Comparison of ENCODE assay signal across 8 mouse cellular contexts in the genomic region with DNA sequence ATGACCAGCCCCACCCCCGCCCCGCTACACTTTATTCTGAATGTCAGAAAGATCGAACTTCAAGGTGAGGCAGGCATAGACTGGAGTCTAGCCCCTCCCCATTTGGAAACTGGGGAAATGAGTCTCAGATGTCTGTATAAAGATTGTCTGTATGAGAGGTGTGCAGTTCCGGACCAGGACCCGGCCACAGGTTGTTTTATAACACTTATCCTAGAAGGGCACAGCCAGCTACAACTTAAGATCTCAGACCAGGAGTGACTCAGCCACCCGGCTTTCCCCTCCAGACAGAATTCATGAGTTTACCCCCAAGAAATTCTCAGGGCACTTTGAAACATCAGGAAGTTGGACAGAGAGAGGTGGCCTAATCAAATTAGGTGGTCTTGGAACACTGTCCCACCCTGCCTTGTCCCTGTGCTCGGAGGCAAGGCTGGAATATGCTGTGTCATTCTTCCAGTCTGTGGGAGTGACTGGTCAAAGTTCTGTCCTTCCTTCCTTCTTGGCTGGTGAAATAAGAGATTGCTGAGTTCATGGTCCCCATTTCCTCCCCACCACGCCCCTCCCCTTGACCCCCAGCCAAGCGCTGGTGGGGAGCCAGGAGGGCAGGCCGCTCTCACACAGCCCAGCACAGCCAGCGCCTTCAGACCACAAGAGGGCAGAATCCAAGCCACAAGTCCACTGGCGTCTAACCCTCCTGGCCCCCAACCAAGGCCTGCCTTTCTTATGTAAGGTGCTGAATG. TPM values are rescaled to one million over a fixed set of nuclear protein-coding genes. Genes with fewer than 3 reads are reported as not detected.
DNase-seq lines count a peak whose midpoint lies in the region; ATAC-seq and TF ChIP-seq lines count a peak whose summit lies in the region.

No protein-coding gene starts in this region.

- H3K4me1 ChIP-seq in midbrain, embryonic 10.5 days = peaks cover 7% of the 10 kb centered on the region; the same call in 1 of the 2 replicates
- no peaks in the 10 kb centered on the region for H3K4me1 ChIP-seq in midbrain, embryonic 13.5 days (replicated peaks)
- H3K4me1 ChIP-seq in kidney, embryonic 15.5 days = peaks cover 21% of the 10 kb centered on the region
- peaks cover 12% of the 10 kb centered on the region for H3K4me1 ChIP-seq in limb, embryonic 14.5 days (ENCODE audit: control insufficient read depth, insufficient read depth, low read length)
- H3K4me1 ChIP-seq in neural tube, embryonic 13.5 days (replicated peaks) = peaks cover 6% of the 10 kb centered on the region; the same call in 1 of the 2 replicates

- no peak overlapping the region for H3K27ac ChIP-seq in midbrain, embryonic 10.5 days (replicated peaks)
- H3K27ac ChIP-seq in midbrain, embryonic 13.5 days = no peak overlapping the region
- H3K27ac ChIP-seq in kidney, embryonic 15.5 days = peak overlapping the region; percentile 62
- H3K27ac ChIP-seq in limb, embryonic 14.5 days (replicated peaks; ENCODE audit: low read depth, low read length) = peak overlapping the region; percentile 48; the same call in 1 of the 2 replicates
- H3K27ac ChIP-seq in neural tube, embryonic 13.5 days (replicated peaks) = no peak overlapping the region

- H3K27me3 ChIP-seq in midbrain, embryonic 10.5 days (ENCODE audit: low read depth, poor library complexity, severe bottlenecking) = no peaks in the 10 kb centered on the region
- no peaks in the 10 kb centered on the region for H3K27me3 ChIP-seq in midbrain, embryonic 13.5 days
- H3K27me3 ChIP-seq in kidney, embryonic 15.5 days = no peaks in the 10 kb centered on the region
- H3K27me3 ChIP-seq in limb, embryonic 14.5 days (ENCODE audit: control insufficient read depth, insufficient read depth, low read length) = no peaks in the 10 kb centered on the region
- H3K27me3 ChIP-seq in neural tube, embryonic 13.5 days = no peaks in the 10 kb centered on the region

- no peaks in the 10 kb centered on the region for H3K9me3 ChIP-seq in midbrain, embryonic 10.5 days (replicated peaks)
- no peaks in the 10 kb centered on the region for H3K9me3 ChIP-seq in midbrain, embryonic 13.5 days
- H3K9me3 ChIP-seq in kidney, embryonic 15.5 days (replicated peaks) = no peaks in the 10 kb centered on the region
- no peaks in the 10 kb centered on the region for H3K9me3 ChIP-seq in limb, embryonic 14.5 days (ENCODE audit: control insufficient read depth, low read length)
- no peaks in the 10 kb centered on the region for H3K9me3 ChIP-seq in neural tube, embryonic 13.5 days

- WGBS in midbrain, embryonic 10.5 days = 58% methylated on average over 12 of the region's 12 CpGs
- WGBS in midbrain, embryonic 13.5 days = 60% methylated on average over 12 of the region's 12 CpGs
- WGBS in kidney, embryonic 15.5 days = 47% methylated on average over 12 of the region's 12 CpGs
- 53% methylated on average over 12 of the region's 12 CpGs for WGBS in limb, embryonic 14.5 days
- WGBS in neural tube, embryonic 13.5 days = 62% methylated on average over 12 of the region's 12 CpGs

- H3K36me3 ChIP-seq in midbrain, embryonic 10.5 days = peaks cover 16% of the 10 kb centered on the region
- H3K36me3 ChIP-seq in midbrain, embryonic 13.5 days = peaks cover 15% of the 10 kb centered on the region
- peaks cover 23% of the 10 kb centered on the region for H3K36me3 ChIP-seq in kidney, embryonic 15.5 days
- peaks cover 21% of the 10 kb centered on the region for H3K36me3 ChIP-seq in limb, embryonic 14.5 days (ENCODE audit: control insufficient read depth, insufficient read depth, low read length)
- H3K36me3 ChIP-seq in neural tube, embryonic 13.5 days = peaks cover 19% of the 10 kb centered on the region

- H3K4me3 ChIP-seq in midbrain, embryonic 10.5 days = no peak overlapping the region
- no peak overlapping the region for H3K4me3 ChIP-seq in midbrain, embryonic 13.5 days (replicated peaks)
- H3K4me3 ChIP-seq in kidney, embryonic 15.5 days (replicated peaks) = no peak overlapping the region
- H3K4me3 ChIP-seq in limb, embryonic 14.5 days (replicated peaks; ENCODE audit: low read length) = no peak overlapping the region
- H3K4me3 ChIP-seq in neural tube, embryonic 13.5 days = no peak overlapping the region

- DNase-seq in midbrain, embryonic 10.5 days (ENCODE audit: low spot score) = peak; percentile 23
- DNase-seq in cerebellum, postnatal 14 days = peak; percentile 59 to 83
- peak; percentile 50 for DNase-seq in limb, embryonic 14.5 days (ENCODE audit: low spot score)
- DNase-seq in testis, postnatal 10 days (ENCODE audit: low spot score) = peak; percentile 92

- no peak for TF ChIP-seq POLR2A in limb, embryonic 14.5 days (IDR thresholded peaks at IDR 0.05; ENCODE audit: borderline replicate concordance, extremely low read depth, insufficient read depth, insufficient read length)

- no peak for ATAC-seq in midbrain, embryonic 13.5 days
- peak; percentile 91 for ATAC-seq in granulocyte monocyte progenitor cell, adult 5-6 weeks (replicated peaks; ENCODE audit: poor library complexity, severe bottlenecking)
- ATAC-seq in kidney, embryonic 15.5 days (replicated peaks; ENCODE audit: low FRiP score) = peak; percentile 91
- peak; percentile 47; the same call in 1 of the 2 replicates for ATAC-seq in limb, embryonic 14.5 days (ENCODE audit: low FRiP score, low read depth)
- peak; percentile 59 for ATAC-seq in neural tube, embryonic 13.5 days (ENCODE audit: low read depth)

- no peak overlapping the region for H3K4me2 ChIP-seq in midbrain, embryonic 13.5 days (replicated peaks)
- H3K4me2 ChIP-seq in kidney, embryonic 15.5 days = peak overlapping the region; percentile 3; the same call in 1 of the 2 replicates
- H3K4me2 ChIP-seq in limb, embryonic 14.5 days (replicated peaks; ENCODE audit: low read depth, low read length, severe bottlenecking) = no peak overlapping the region
- no peak overlapping the region for H3K4me2 ChIP-seq in neural tube, embryonic 13.5 days

- no peak overlapping the region for H3K9ac ChIP-seq in midbrain, embryonic 13.5 days (replicated peaks)
- no peak overlapping the region for H3K9ac ChIP-seq in kidney, embryonic 15.5 days
- H3K9ac ChIP-seq in limb, embryonic 14.5 days (ENCODE audit: low read depth, low read length, severe bottlenecking) = no peak overlapping the region
- no peak overlapping the region for H3K9ac ChIP-seq in neural tube, embryonic 13.5 days

RNA-seq across cellular contexts. Expression of gene Aldh2, which starts 9.7 kb away (rescaled TPM):
- polyA plus RNA-seq in midbrain, embryonic 10.5 days (2016; fragmentation: Nextera tagmentation; extraction: Ambion mirVana) = 104 and 111 TPM in 2 replicates
- polyA plus RNA-seq in midbrain, embryonic 13.5 days (2015; fragmentation: Nextera tagmentation; extraction: Ambion mirVana) = 91.9 and 92.3 TPM in 2 replicates
- total RNA-seq in granulocyte monocyte progenitor cell, adult 5-6 weeks (2014; fragmentation: Nextera tagmentation) = 217 and 230 TPM in 2 replicates
- total RNA-seq in granulocyte monocyte progenitor cell, adult 5-6 weeks (2017) = 277 and 283 TPM in 2 replicates
- 197 and 222 TPM in 2 replicates for polyA plus RNA-seq in kidney, embryonic 15.5 days (2015; fragmentation: Nextera tagmentation; extraction: Ambion mirVana)
- polyA plus RNA-seq in limb, embryonic 14.5 days (2012; rRNA removed) = 328 and 418 TPM in 2 replicates
- 108 and 134 TPM in 2 replicates for polyA plus RNA-seq in limb, embryonic 14.5 days (2014; fragmentation: Nextera tagmentation; extraction: Ambion mirVana)
- polyA plus RNA-seq in neural tube, embryonic 13.5 days (2015; fragmentation: Nextera tagmentation; extraction: Ambion mirVana) = 126 and 133 TPM in 2 replicates

RNA-seq across cellular contexts. Expression of gene Acad12, which starts 34.8 kb away (rescaled TPM):
- 2.1 TPM in 2 replicates for polyA plus RNA-seq in midbrain, embryonic 10.5 days (2016; fragmentation: Nextera tagmentation; extraction: Ambion mirVana)
- polyA plus RNA-seq in midbrain, embryonic 13.5 days (2015; fragmentation: Nextera tagmentation; extraction: Ambion mirVana) = 1.2 and 1.3 TPM in 2 replicates
- 0.84 and 2.5 TPM in 2 replicates for total RNA-seq in granulocyte monocyte progenitor cell, adult 5-6 weeks (2014; fragmentation: Nextera tagmentation)
- 2.7 and 3.3 TPM in 2 replicates for total RNA-seq in granulocyte monocyte progenitor cell, adult 5-6 weeks (2017)
- 2.8 and 3.0 TPM in 2 replicates for polyA plus RNA-seq in kidney, embryonic 15.5 days (2015; fragmentation: Nextera tagmentation; extraction: Ambion mirVana)
- polyA plus RNA-seq in limb, embryonic 14.5 days (2012; rRNA removed) = 2.0 and 3.2 TPM in 2 replicates
- 1.6 and 2.1 TPM in 2 replicates for polyA plus RNA-seq in limb, embryonic 14.5 days (2014; fragmentation: Nextera tagmentation; extraction: Ambion mirVana)
- 1.6 and 2.0 TPM in 2 replicates for polyA plus RNA-seq in neural tube, embryonic 13.5 days (2015; fragmentation: Nextera tagmentation; extraction: Ambion mirVana)

RNA-seq across cellular contexts. Expression of gene Mapkapk5, which starts 38.2 kb away (rescaled TPM):
- polyA plus RNA-seq in midbrain, embryonic 10.5 days (2016; fragmentation: Nextera tagmentation; extraction: Ambion mirVana) = 45.5 and 49.4 TPM in 2 replicates
- 55.5 and 60.5 TPM in 2 replicates for polyA plus RNA-seq in midbrain, embryonic 13.5 days (2015; fragmentation: Nextera tagmentation; extraction: Ambion mirVana)
- 60.9 and 128 TPM in 2 replicates for total RNA-seq in granulocyte monocyte progenitor cell, adult 5-6 weeks (2014; fragmentation: Nextera tagmentation)
- total RNA-seq in granulocyte monocyte progenitor cell, adult 5-6 weeks (2017) = 91.6 and 97.7 TPM in 2 replicates
- 42.8 and 48.0 TPM in 2 replicates for polyA plus RNA-seq in kidney, embryonic 15.5 days (2015; fragmentation: Nextera tagmentation; extraction: Ambion mirVana)
- polyA plus RNA-seq in limb, embryonic 14.5 days (2012; rRNA removed) = 89.2 and 110 TPM in 2 replicates
- polyA plus RNA-seq in limb, embryonic 14.5 days (2014; fragmentation: Nextera tagmentation; extraction: Ambion mirVana) = 60.4 and 61.6 TPM in 2 replicates
- polyA plus RNA-seq in neural tube, embryonic 13.5 days (2015; fragmentation: Nextera tagmentation; extraction: Ambion mirVana) = 59.6 and 59.7 TPM in 2 replicates

RNA-seq across cellular contexts. Expression of gene Adam1a, which starts 38.7 kb away (rescaled TPM):
- polyA plus RNA-seq in midbrain, embryonic 10.5 days (2016; fragmentation: Nextera tagmentation; extraction: Ambion mirVana) = 1.4 and 1.8 TPM in 2 replicates
- 4.9 TPM in 2 replicates for polyA plus RNA-seq in midbrain, embryonic 13.5 days (2015; fragmentation: Nextera tagmentation; extraction: Ambion mirVana)
- 2.6 and 2.8 TPM in 2 replicates for total RNA-seq in granulocyte monocyte progenitor cell, adult 5-6 weeks (2014; fragmentation: Nextera tagmentation)
- 1.1 and 2.1 TPM in 2 replicates for total RNA-seq in granulocyte monocyte progenitor cell, adult 5-6 weeks (2017)
- polyA plus RNA-seq in kidney, embryonic 15.5 days (2015; fragmentation: Nextera tagmentation; extraction: Ambion mirVana) = 1.4 and 1.9 TPM in 2 replicates
- 14.7 and 15.3 TPM in 2 replicates for polyA plus RNA-seq in limb, embryonic 14.5 days (2012; rRNA removed)
- polyA plus RNA-seq in limb, embryonic 14.5 days (2014; fragmentation: Nextera tagmentation; extraction: Ambion mirVana) = 1.3 and 1.9 TPM in 2 replicates
- 2.4 and 4.1 TPM in 2 replicates for polyA plus RNA-seq in neural tube, embryonic 13.5 days (2015; fragmentation: Nextera tagmentation; extraction: Ambion mirVana)

RNA-seq across cellular contexts. Expression of gene Gm42878, which starts 38.7 kb away (rescaled TPM):
- not detected in 2 replicates for polyA plus RNA-seq in midbrain, embryonic 10.5 days (2016; fragmentation: Nextera tagmentation; extraction: Ambion mirVana)
- not detected in 2 replicates for polyA plus RNA-seq in midbrain, embryonic 13.5 days (2015; fragmentation: Nextera tagmentation; extraction: Ambion mirVana)
- not detected in 2 replicates for total RNA-seq in granulocyte monocyte progenitor cell, adult 5-6 weeks (2014; fragmentation: Nextera tagmentation)
- total RNA-seq in granulocyte monocyte progenitor cell, adult 5-6 weeks (2017) = not detected in 2 replicates
- not detected in 2 replicates for polyA plus RNA-seq in kidney, embryonic 15.5 days (2015; fragmentation: Nextera tagmentation; extraction: Ambion mirVana)
- 0.28 and 0.31 TPM in 2 replicates for polyA plus RNA-seq in limb, embryonic 14.5 days (2012; rRNA removed)
- 0.69 TPM in 1 of 2 replicates, not detected in the other for polyA plus RNA-seq in limb, embryonic 14.5 days (2014; fragmentation: Nextera tagmentation; extraction: Ambion mirVana)
- polyA plus RNA-seq in neural tube, embryonic 13.5 days (2015; fragmentation: Nextera tagmentation; extraction: Ambion mirVana) = not detected in 2 replicates

Comparison
In these comparisons a context has a peak if more than half of its experiments do, and no peak if none do; other contexts are left out.
1. DNase-seq: peak in every context shown above with its lines; median percentile 92 in testis, postnatal 10 days; 71 in cerebellum, postnatal 14 days; 50 in limb, embryonic 14.5 days; 23 in midbrain, embryonic 10.5 days.
2. H3K27ac ChIP-seq: peak in kidney, embryonic 15.5 days (single experiment) and limb, embryonic 14.5 days (single experiment); none in midbrain, embryonic 10.5 days (single experiment), midbrain, embryonic 13.5 days (single experiment) and neural tube, embryonic 13.5 days (single experiment).